Mouse (Mus musculus) megakaryocyte progenitor cell, adult 5-6 weeks (primary cell): ENCODE results near the gene Pnp. TPM values are rescaled to one million over a fixed set of nuclear protein-coding genes. Genes with fewer than 3 reads are reported as not detected.
"Not testable (repeated sequence)": the region's sequence is repeated elsewhere in the genome, so short reads cannot be mapped to it uniquely, and the experiment has no call there.

ENCODE experiments used
- ATAC-seq: replicated peaks from 2 replicates; pipeline ENCODE4 v1.8.0; 2016; ENCODE audit warnings: mild to moderate bottlenecking, moderate TSS enrichment, inconsistent platforms; ENCODE audit not compliant: poor library complexity
- total RNA-seq, 2 experiments: library from RNA; stranded (forward) in 1 of 2; stranded (reverse) in 1 of 2; fragments of 157-497, 149-512 nt in 1 of 2; fragments of 200-1000 nt in 1 of 2; gene quantifications; 2 replicates each; pipeline versions ENCODE4 v1.2.3 to v1.2.4; 2015 to 2017

The Pnp gene
- total RNA-seq (2015) (388 TPM in 2 replicates), total RNA-seq (2017) (201 and 203 TPM in 2 replicates)

DNA sequence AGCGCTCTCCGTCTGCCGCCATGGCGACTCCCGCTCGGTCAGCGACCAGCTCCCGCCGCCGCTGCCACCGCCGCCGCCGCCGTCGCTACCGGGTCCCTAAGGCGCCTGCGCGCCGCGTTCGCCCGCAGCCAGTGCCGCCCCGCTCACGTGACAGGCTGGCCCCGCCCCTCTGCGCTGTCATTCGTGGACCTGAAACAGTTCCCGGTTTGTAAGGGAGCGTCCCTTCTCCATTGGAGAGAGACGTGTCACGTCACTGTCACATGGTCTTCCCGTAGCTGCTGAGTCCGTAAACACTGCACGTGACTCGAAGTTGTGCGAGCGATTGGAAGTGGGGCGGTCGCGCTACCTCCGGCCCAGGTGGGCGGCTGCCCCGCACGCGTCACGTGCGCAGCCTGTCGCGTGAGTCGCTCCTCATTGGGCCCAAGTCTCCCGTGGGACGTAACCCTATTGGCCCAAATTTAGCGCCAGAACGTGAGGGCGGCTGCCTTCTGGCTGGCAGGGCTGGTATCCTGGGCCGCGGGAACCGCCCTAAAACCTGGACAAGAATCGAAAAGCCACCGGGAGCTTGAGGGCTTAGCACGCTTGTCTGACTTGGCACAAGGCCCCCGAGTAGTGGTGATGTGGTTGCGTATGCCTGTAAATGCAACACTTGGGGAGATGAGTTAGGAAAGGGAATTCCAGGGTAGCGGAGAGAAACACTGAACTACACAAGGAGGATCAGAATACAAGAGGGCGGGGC, at the start of gene Pnp, which contains the start of gene Pip4p1:
TSS of gene Pnp (plus strand) at position 329 of the 739 bp plus-strand sequence.
TSS of gene Pip4p1 (minus strand) at position 103 of the 739 bp plus-strand sequence.
- peak; percentile 90 for ATAC-seq

DNA sequence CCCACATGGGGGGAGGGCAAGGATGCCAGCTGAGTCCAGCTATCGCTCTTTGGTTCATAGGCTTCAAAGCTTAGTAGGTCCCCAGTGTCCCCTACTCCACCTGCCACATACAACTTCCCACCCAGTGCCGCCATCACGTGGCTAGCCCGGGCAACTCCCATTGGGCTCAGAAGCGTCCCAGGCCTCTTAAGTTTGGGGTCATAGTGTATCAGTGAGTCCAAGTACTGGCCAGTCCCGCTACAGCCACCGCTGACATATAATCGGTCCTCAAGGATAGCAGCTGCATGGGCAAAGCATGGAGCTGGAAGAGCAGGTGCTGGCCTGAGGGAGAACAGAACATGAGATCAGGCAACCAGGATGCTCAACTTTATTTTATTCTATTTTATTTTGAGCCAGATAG, 39.3 kb upstream of the Pnp start:
- no peak for ATAC-seq

DNA sequence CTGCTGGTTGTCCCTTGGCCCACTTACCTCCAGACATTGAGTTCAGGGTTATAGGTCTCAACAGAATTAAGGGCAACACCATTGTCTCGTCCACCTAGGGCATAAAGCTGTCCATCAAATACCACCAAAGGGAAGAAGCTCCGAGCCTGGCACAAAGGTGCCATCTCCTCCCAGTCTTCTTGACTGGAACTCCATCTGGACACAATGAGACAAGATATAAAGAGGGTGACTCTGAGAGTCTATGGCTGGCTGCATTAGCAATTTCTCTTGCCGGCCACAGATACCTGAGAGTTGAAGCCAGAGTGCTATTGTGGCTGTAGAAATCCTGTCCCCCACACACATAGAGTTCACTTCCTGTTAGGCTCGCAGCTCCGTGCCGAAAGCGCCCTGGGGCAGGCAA, 38.8 kb upstream of the Pnp start:
- ATAC-seq, result peak; percentile 21; the same call in 1 of the 2 replicates

DNA sequence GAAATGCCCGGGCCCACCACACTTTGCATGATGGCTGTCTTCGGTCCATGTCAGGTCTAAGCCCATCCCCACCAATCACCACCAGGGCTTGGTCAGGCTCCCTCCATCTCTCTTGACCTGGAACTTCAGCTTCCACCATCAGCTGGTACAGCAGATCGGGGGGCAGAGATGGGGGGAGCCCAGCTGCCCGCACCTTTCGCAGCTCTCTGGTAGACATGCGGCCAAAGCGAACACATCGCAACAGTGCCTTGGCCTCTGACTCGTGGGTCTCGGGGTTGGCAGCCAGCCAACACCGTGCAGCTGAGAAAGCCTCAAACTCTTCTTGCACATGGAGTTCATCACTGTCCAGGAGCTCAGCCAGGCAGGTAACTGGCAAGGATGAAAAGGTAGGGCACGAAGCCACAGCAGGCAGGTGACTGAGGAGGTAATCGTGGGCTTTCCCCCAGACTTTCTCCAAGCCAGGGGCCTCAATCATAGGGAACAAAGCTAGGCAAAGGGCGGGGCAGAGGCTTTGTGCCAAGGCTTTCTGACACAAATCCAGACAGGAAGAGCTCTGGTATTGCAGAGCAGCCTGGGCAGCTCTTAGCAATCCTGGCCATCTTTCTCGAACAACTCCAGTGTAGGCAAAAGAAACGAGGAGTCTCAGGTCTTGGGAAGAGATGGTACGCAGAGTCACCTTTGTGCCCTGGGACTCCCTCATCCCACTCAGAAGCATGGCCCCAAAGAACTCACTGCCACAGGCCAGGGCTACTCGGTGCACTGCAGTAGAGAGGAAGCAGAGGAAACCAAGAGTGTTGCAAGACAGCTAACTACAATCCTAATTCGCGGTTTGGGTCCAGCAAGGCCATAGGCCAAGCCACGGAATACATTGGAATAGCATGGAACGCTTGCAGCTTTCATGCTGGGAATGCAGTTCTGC, 38.1 kb upstream of the Pnp start:
- ATAC-seq, result peak; percentile 67

GRCm38 (mm10) chr14:50895407-50895806, 35.5 kb upstream of the Pnp start:
- no peak for ATAC-seq

DNA sequence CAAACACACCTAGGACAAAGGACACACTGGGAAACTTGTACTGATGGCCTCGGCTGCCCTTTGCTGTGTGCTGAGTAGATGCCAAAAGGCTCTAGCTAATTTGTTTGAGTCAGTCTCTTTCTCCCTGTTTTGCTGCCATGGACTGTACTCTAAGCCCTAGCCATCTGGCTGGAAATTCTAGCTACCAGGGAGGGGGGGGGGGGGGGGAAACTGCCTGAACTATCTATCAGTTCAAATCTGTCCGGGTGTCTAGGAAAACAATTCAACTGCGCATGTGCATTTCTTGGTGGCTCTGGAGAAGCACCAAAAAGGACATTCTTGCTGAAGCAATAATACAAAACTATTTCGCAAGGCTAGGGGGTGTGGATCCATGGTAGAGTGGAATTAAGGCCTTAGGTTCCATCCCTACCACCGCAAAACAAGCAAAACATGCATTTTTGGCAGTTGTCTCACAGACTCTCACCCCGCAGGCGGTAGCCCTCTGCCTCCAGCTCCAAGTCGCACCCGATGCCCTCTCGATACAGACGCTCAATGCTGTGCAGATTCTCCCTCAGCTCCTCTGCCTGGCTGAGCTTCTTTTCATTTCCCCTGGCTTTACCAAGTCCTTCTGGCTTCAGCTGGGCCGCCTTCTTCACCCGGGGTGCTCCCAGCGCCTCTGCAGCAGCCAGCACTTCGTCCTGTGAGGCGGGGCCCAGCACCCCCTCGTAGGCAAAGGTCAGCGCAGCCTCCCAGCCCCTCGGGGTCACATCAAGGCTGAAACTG, 34.7 kb upstream of the Pnp start:
- ATAC-seq, result peak; percentile 58

DNA sequence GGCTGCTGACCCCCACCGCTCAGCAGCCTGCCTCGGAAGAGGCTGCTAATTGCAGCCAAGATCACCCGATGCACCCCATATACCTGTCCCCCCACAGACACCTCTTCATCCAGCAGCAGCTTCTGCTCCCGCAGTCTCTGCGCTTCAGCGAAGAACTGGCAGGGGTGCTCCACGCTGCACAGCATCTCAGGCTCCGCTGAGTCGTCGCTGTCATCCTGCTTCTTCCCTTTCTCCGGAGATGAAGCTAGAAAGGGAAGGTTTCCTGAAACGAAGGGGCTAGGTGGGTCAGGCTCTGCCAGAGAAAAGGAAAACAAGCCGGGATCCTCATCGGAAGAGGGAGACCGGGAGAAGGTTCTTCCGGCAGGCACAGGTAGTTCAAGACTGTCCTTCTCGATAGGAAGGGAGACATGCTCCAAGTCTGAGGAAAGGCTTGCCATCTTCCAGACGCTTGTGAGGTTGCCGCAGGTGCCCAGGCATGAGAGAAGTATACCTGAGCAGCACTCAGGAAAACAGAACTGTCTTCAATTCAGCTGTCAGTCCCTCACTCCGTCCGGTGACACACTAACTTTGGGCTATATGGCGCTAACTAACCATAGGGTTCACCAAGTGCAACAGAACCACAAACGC, 34.0 kb upstream of the Pnp start:
- no peak for ATAC-seq

GRCm38 (mm10) chr14:50897374-50897765, 33.5 kb upstream of the Pnp start, which contains the start of gene Klhl33:
Klhl33 (minus strand) TSS chr14:50897507.
- ATAC-seq, result peak; percentile 24; the same call in 1 of the 2 replicates

DNA sequence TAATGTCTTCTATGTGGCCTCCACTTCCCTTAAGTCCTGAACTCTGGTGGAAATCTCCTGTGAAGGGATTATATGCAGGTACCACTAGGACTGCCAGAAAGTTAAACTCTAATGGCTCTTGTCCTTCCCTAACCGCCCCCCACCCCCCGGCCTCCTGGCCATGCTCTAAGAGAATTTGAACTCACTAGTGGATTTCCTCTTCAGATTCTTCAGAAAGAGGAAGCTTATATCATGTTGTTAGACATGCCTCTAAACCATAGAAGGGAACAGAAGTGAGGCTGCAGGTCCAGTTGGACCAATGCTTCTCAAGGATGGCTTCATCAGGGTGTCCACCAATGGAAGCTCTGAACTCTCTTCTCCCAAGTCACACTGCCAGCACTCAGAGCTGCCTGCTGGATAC, 32.9 kb upstream of the Pnp start:
- ATAC-seq, result peak; percentile 27

DNA sequence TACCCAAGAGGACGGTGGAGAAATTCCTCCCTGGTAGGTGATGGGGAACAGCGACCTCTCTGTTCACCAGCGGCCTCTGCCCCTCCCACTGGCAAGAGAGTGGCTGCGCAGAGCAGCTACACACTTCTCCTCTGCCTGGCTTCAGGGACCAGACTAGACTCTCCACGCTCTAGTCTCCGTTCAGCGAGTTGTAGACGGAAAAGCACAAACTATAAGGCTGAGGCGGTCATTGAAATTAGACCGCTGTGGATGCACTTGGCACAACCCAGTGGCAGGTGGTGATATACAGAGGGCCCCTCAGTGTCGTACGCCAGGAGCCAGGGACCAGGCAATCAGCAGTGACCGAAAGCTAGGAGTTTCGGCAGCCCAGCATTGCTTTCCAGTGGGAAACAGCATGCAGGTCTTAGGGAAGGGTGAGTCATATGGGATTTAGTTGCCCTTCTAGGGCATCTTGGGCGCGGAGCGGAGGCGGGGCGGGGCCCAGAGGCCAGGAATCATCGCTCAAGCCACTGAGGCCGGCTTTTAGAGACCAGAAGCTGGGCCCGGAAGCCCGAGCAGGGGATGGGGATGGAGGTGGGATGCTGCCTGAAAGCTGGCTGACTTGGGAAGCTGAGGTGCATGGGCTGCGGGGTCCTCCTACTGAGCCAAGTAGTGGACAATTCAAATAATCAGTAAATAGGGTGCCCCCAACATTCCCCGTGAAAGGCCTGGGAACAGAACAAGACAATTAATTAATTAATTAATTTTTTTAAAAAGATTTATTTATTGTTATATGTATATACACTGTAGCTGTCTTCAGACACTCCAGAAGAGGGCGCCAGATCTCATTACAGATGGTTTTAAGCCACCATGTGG, 26.7 kb upstream of the Pnp start:
- ATAC-seq, result peak; percentile 98

DNA sequence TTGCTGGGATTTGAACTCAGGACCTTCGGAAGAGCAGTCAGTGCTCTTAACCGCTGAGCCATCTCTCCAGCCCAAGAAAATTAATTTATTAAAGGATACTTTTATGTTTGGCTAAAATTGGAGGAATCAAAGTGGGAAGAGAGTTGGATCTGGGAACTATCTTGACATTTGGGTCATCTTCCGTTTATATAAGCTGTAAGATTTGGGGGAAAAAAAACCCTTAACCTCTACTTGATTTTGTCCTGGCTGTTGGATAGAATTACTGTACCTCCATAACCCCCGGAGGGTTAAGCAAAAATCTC, 26.1 kb upstream of the Pnp start:
- no peak for ATAC-seq

- ATAC-seq, result peak; percentile 59
Observed at GRCm38 (mm10) chr14:50905327-50905726, 25.6 kb upstream of the Pnp start.

- ATAC-seq, result no peak
Observed at GRCm38 (mm10) chr14:50908126-50908525, 22.8 kb upstream of the Pnp start.

DNA sequence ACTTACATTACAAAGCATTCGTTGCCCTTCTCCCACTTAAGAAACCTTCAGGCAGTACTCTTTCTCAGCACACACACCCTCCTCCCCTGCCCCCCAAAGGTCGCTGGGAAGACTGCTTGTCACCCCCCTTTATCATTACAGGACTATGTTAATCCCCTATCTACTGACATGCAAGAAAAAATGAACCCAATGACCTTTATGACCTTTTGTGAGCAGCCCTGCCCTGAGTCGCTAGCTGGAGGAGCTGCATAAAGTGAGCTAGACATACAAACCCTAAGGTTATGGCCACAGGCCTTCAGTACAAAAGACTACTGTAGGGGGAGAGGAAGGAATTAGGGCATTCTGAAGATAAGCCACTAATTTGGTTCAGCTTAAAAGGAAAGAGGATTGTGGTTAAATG, 19.5 kb upstream of the Pnp start:
- no peak for ATAC-seq

DNA sequence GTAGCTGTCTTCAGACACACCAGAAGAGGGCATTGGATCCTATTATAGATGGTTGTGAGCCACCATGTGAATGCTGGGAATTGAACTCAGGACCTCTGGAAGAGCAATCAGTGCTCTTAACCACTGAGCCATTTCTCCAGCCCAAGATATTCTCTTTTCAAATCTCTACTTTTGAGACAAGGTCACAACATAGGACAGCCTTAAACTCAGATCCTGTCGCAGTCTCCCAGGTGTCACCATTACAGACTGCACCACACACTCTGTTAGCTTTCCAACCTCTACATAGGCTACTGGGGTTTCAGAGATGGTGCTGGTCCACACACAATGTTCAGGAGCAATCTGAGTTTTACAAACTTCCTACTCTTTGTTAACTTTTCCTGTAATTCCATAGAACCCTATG, 7.4 kb upstream of the Pnp start:
- ATAC-seq, result not testable (repeated sequence)

DNA sequence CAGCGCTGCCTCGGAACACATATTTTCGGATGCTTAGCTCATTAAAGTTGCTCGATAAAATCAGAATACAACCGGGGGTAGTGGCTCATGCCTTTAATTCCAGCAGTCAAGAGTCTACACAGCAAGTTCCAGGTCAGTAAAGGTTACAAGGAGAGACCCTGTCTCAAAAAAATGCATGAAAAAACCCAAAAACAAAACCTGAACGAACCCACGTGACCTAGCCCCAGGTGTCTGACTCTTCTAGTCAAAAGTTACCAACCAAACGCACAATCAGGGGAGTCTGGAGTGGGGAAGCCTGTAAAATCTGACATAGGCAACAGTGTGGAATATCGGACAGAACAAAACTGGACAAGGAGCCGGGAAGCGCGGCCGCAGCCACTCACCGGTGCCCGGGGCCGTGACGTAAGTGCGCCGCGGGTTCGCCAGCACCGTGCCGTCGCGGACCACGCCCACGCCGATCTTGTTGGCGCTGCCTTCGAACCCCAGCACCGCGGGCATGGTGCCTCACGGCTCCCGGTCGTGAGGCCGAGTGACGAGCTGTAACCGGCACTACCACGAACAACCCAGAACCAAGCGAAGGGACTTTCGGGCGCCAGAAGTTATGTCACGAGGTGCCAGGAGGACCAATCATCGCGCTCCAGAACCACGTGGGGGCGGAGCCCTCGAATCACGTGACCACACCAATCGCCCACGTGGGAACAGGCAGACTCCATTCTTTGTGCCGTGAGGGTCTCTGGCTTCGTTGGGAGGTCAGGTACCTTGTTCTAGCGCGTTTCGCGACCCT, 6.4 kb upstream of the Pnp start, which contains the start of the genes Osgep and Apex1:
TSS of gene Osgep (minus strand) at position 613 of the 784 bp plus-strand sequence.
TSS of gene Apex1 (plus strand) at position 688 of the 784 bp plus-strand sequence.
- ATAC-seq, result peak; percentile 86

GRCm38 (mm10) chr14:50925111-50925920, 5.6 kb upstream of the Pnp start:
- peak; percentile 51 for ATAC-seq

- ATAC-seq, result no peak
Observed at GRCm38 (mm10) chr14:50927366-50927765, 3.5 kb upstream of the Pnp start.
